ENCODE assay signal across 9 mouse cellular contexts in genomic region chr19:41597170-41597894, GRCm38 (mm10). TPM values are rescaled to one million over a fixed set of nuclear protein-coding genes. Genes with fewer than 3 reads are reported as not detected.
A peak's percentile ranks its signal among the peaks of the same experiment; 100 is the strongest.
DNase-seq lines count a peak whose midpoint lies in the region; ATAC-seq and TF ChIP-seq lines count a peak whose summit lies in the region.
"Had no signal": no experiment of that assay in that cellular context is flagged by ENCODE, and none has a peak within 500 bp of the region (broad histone marks: within the 10 kb centered on the region; RNA-seq: fewer than 3 reads in every experiment).

No protein-coding gene starts in this region.

- DNase-seq in 3134 (ENCODE audit: extremely low read depth, insufficient read length, low spot score) = peak; percentile 74
- peak; percentile 98 for DNase-seq in 416B (ENCODE audit: low read depth)
- DNase-seq in fat pad, adult 2 months (ENCODE audit: extremely low read depth, low read depth, low spot score) = peak; percentile 40
- DNase-seq in lung, postnatal 0 days (ENCODE audit: low spot score) = peak; percentile 90
- no peak for DNase-seq in embryo, embryonic 9.5 days (ENCODE audit: extremely low spot score)
- no peak for DNase-seq in B cell, adult 2 months
- DNase-seq: cerebellum, postnatal 25 days; kidney, adult 11 months had no signal

- no peak overlapping the region for H3K27ac ChIP-seq in lung, postnatal 0 days (ENCODE audit: low read length)
- no peak overlapping the region for H3K27ac ChIP-seq in forebrain, embryonic 16.5 days (ENCODE audit: low read length)

- H3K4me1 ChIP-seq in lung, postnatal 0 days (ENCODE audit: insufficient read depth, low read depth, low read length) = peaks cover 6% of the 10 kb centered on the region; the same call in 1 of the 2 replicates
- no peaks in the 10 kb centered on the region for H3K4me1 ChIP-seq in forebrain, embryonic 16.5 days (replicated peaks; ENCODE audit: control insufficient read depth, insufficient read depth, low read length)

- no peaks in the 10 kb centered on the region for H3K36me3 ChIP-seq in lung, postnatal 0 days (ENCODE audit: insufficient read depth, low read length)
- 0 out of 2 replicates have a peak, but pooled peaks cover 3% of the 10 kb centered on the region for H3K36me3 ChIP-seq in forebrain, embryonic 16.5 days (ENCODE audit: control insufficient read depth, insufficient read depth)

- H3K4me3 ChIP-seq in lung, postnatal 0 days (ENCODE audit: low read depth, low read length) = no peak overlapping the region
- no peak overlapping the region for H3K4me3 ChIP-seq in forebrain, embryonic 16.5 days (replicated peaks; ENCODE audit: low read length)

- H3K9me3 ChIP-seq in lung, postnatal 0 days (ENCODE audit: low read length) = no peaks in the 10 kb centered on the region
- no peaks in the 10 kb centered on the region for H3K9me3 ChIP-seq in forebrain, embryonic 16.5 days (ENCODE audit: control insufficient read depth, low read length)

- TF ChIP-seq CTCF in lung, postnatal 0 days (IDR thresholded peaks at IDR 0.05) = no peak

- ATAC-seq in lung, postnatal 0 days = peak; percentile 91
- no peak for ATAC-seq in forebrain, embryonic 16.5 days

- no peaks in the 10 kb centered on the region for H3K27me3 ChIP-seq in lung, postnatal 0 days (replicated peaks; ENCODE audit: insufficient read depth, low read length)
- no peaks in the 10 kb centered on the region for H3K27me3 ChIP-seq in forebrain, embryonic 16.5 days (replicated peaks; ENCODE audit: control insufficient read depth, insufficient read depth, low read length)

- WGBS in lung, postnatal 0 days = 53% methylated on average over 6 of the region's 6 CpGs
- WGBS in forebrain, embryonic 16.5 days = 85% methylated on average over 6 of the region's 6 CpGs

- H3K4me2 ChIP-seq in lung, postnatal 0 days (replicated peaks; ENCODE audit: low read depth, low read length) = no peak overlapping the region
- no peak overlapping the region for H3K4me2 ChIP-seq in forebrain, embryonic 16.5 days (ENCODE audit: low read length)

- TF ChIP-seq EP300 in lung, postnatal 0 days (IDR thresholded peaks at IDR 0.05) = peak; percentile 73

- no peak overlapping the region for H3K9ac ChIP-seq in lung, postnatal 0 days (replicated peaks; ENCODE audit: low read depth)
- H3K9ac ChIP-seq in forebrain, embryonic 16.5 days (replicated peaks; ENCODE audit: low read depth, low read length) = no peak overlapping the region

RNA-seq across cellular contexts. Expression of gene Gm340, which starts 15.2 kb away (rescaled TPM):
- polyA plus RNA-seq in lung, postnatal 0 days (2015; fragmentation: Nextera tagmentation; extraction: Ambion mirVana) = 1.2 and 1.3 TPM in 2 replicates
- polyA plus RNA-seq in forebrain, embryonic 16.5 days (2015; fragmentation: Nextera tagmentation; extraction: Ambion mirVana) = 2.7 and 3.3 TPM in 2 replicates

Comparison
In these comparisons a context has a peak if more than half of its experiments do, and no peak if none do; other contexts are left out.
1. DNase-seq: peak in 3134 (single experiment), 416B (single experiment), fat pad, adult 2 months (single experiment) and lung, postnatal 0 days (single experiment); none in embryo, embryonic 9.5 days (single experiment) and B cell, adult 2 months (0 of 2).